ENCODE assay signal across 19 mouse cellular contexts in the genomic region with DNA sequence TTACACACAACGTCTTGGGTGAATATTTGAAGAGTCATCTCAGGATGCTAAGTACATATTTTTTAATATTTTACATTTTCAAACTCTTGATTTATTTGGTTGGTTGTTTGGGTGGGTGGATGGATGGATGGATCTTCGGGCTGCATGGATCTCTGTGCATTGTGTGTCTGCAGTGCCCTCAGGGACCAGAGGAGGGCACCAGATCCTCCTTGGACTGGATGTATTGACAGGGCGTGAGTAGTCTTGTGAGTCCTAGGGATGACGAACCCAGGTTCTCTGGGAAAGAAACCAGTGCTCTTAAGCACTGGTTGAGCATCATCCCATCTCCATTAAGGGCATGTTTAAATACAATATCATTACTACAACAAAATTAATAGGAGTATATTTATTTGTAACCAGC.
A peak's percentile ranks its signal among the peaks of the same experiment; 100 is the strongest.
DNase-seq lines count a peak whose midpoint lies in the region; ATAC-seq and TF ChIP-seq lines count a peak whose summit lies in the region.
"Had no signal": no experiment of that assay in that cellular context is flagged by ENCODE, and none has a peak within 500 bp of the region (broad histone marks: within the 10 kb centered on the region; RNA-seq: fewer than 3 reads in every experiment).

No protein-coding gene starts in this region.

- H3K4me1 ChIP-seq in hindbrain, postnatal 0 days (ENCODE audit: insufficient read depth, low read length), result no peaks in the 10 kb centered on the region
- H3K4me1 ChIP-seq in hindbrain, embryonic 10.5 days (replicated peaks), result no peaks in the 10 kb centered on the region
- no peaks in the 10 kb centered on the region for H3K4me1 ChIP-seq in midbrain, embryonic 12.5 days
- no peaks in the 10 kb centered on the region for H3K4me1 ChIP-seq in midbrain, embryonic 11.5 days (ENCODE audit: control insufficient read depth, insufficient read depth, low read length)
- H3K4me1 ChIP-seq: heart, embryonic 10.5 days; intestine, embryonic 15.5 days; midbrain, embryonic 13.5 days had no signal

- H3K36me3 ChIP-seq in hindbrain, postnatal 0 days (ENCODE audit: insufficient read depth, low read length), result no peaks in the 10 kb centered on the region
- H3K36me3 ChIP-seq in hindbrain, embryonic 10.5 days, result no peaks in the 10 kb centered on the region
- H3K36me3 ChIP-seq in midbrain, embryonic 12.5 days, result no peaks in the 10 kb centered on the region
- no peaks in the 10 kb centered on the region for H3K36me3 ChIP-seq in midbrain, embryonic 11.5 days (ENCODE audit: control insufficient read depth, insufficient read depth, low read length)
- H3K36me3 ChIP-seq: heart, embryonic 10.5 days; intestine, embryonic 15.5 days; midbrain, embryonic 13.5 days had no signal

- H3K9me3 ChIP-seq in hindbrain, postnatal 0 days (ENCODE audit: low read length), result no peaks in the 10 kb centered on the region
- no peaks in the 10 kb centered on the region for H3K9me3 ChIP-seq in hindbrain, embryonic 10.5 days
- H3K9me3 ChIP-seq in midbrain, embryonic 12.5 days, result no peaks in the 10 kb centered on the region
- H3K9me3 ChIP-seq in midbrain, embryonic 11.5 days (ENCODE audit: control insufficient read depth, low read length), result no peaks in the 10 kb centered on the region
- H3K9me3 ChIP-seq: heart, embryonic 10.5 days; intestine, embryonic 15.5 days; midbrain, embryonic 13.5 days had no signal

- intact Hi-C loops in heart, postnatal 14 days (cut with DNase I), result no loop called here

- no peak overlapping the region for H3K9ac ChIP-seq in hindbrain, postnatal 0 days (replicated peaks; ENCODE audit: low read length)
- H3K9ac ChIP-seq in midbrain, embryonic 12.5 days (replicated peaks), result no peak overlapping the region
- no peak overlapping the region for H3K9ac ChIP-seq in midbrain, embryonic 11.5 days (ENCODE audit: low read length)
- H3K9ac ChIP-seq: intestine, embryonic 15.5 days; midbrain, embryonic 13.5 days had no signal

- no peaks in the 10 kb centered on the region for H3K27me3 ChIP-seq in hindbrain, postnatal 0 days (ENCODE audit: insufficient read depth, low read length)
- no peaks in the 10 kb centered on the region for H3K27me3 ChIP-seq in hindbrain, embryonic 10.5 days (ENCODE audit: insufficient read depth, poor library complexity, severe bottlenecking)
- H3K27me3 ChIP-seq in midbrain, embryonic 12.5 days, result no peaks in the 10 kb centered on the region
- no peaks in the 10 kb centered on the region for H3K27me3 ChIP-seq in midbrain, embryonic 11.5 days (ENCODE audit: control insufficient read depth, insufficient read depth, low read length)
- H3K27me3 ChIP-seq: intestine, embryonic 15.5 days; midbrain, embryonic 13.5 days had no signal

- H3K27ac ChIP-seq in hindbrain, postnatal 0 days, result no peak overlapping the region
- no peak overlapping the region for H3K27ac ChIP-seq in hindbrain, embryonic 10.5 days
- no peak overlapping the region for H3K27ac ChIP-seq in midbrain, embryonic 12.5 days (replicated peaks)
- H3K27ac ChIP-seq in midbrain, embryonic 11.5 days (ENCODE audit: low read depth, low read length), result no peak overlapping the region
- H3K27ac ChIP-seq: heart, embryonic 10.5 days; intestine, embryonic 15.5 days; left cerebral cortex, adult 2 months; midbrain, embryonic 13.5 days had no signal

- DNase-seq in hindbrain, postnatal 0 days (ENCODE audit: low spot score), result no peak
- DNase-seq in hindbrain, embryonic 10.5 days (ENCODE audit: low spot score), result no peak
- DNase-seq in midbrain, embryonic 11.5 days (ENCODE audit: low spot score, missing footprints), result no peak
- peak; percentile 4 for DNase-seq in WW6 (ENCODE audit: low read depth, low spot score)
- DNase-seq in heart, postnatal 14 days, result no peak
- DNase-seq in ovary, postnatal 36 days (ENCODE audit: low spot score), result no peak
- DNase-seq: adrenal gland, postnatal 25 days; cerebellum, adult 11 months; embryo, embryonic 11 days; gastrocnemius, postnatal 14 days; heart, postnatal 4 days; right cerebral cortex, postnatal 4 days; thymus, postnatal 4 days had no signal

- H3K4me3 ChIP-seq in hindbrain, postnatal 0 days (ENCODE audit: low read length), result no peak overlapping the region
- no peak overlapping the region for H3K4me3 ChIP-seq in hindbrain, embryonic 10.5 days
- H3K4me3 ChIP-seq in midbrain, embryonic 12.5 days, result no peak overlapping the region
- no peak overlapping the region for H3K4me3 ChIP-seq in midbrain, embryonic 11.5 days (ENCODE audit: low read depth, low read length)
- H3K4me3 ChIP-seq: heart, embryonic 10.5 days; intestine, embryonic 15.5 days; left cerebral cortex, adult 2 months; midbrain, embryonic 13.5 days had no signal

- peak; percentile 29 for TF ChIP-seq CTCF in hindbrain, postnatal 0 days (IDR thresholded peaks at IDR 0.05; ENCODE audit: low read depth)

- WGBS in hindbrain, postnatal 0 days, result 68% methylated on average over 4 of the region's 4 CpGs
- whole genome bisulfite sequencing in hindbrain, embryonic 10.5 days, result 70% methylated on average over 4 of the region's 4 CpGs
- WGBS in midbrain, embryonic 12.5 days, result 66% methylated on average over 4 of the region's 4 CpGs
- 77% methylated on average over 4 of the region's 4 CpGs for WGBS in midbrain, embryonic 11.5 days

- no peak overlapping the region for H3K4me2 ChIP-seq in hindbrain, postnatal 0 days (ENCODE audit: low read depth, low read length)
- no peak overlapping the region for H3K4me2 ChIP-seq in midbrain, embryonic 12.5 days (replicated peaks)
- H3K4me2 ChIP-seq in midbrain, embryonic 11.5 days, result no peak overlapping the region
- H3K4me2 ChIP-seq: intestine, embryonic 15.5 days; midbrain, embryonic 13.5 days had no signal

- no peak for ATAC-seq in hindbrain, postnatal 0 days
- ATAC-seq in midbrain, embryonic 12.5 days (ENCODE audit: low FRiP score, low read depth), result peak; percentile 47; the same call in 1 of the 2 replicates
- no peak for ATAC-seq in midbrain, embryonic 11.5 days (ENCODE audit: low FRiP score)
- ATAC-seq: forebrain, embryonic 16.5 days; intestine, embryonic 15.5 days; midbrain, embryonic 13.5 days had no signal
